Mouse (Mus musculus): ENCODE data around the gene Ccdc175. TPM values are rescaled to one million over a fixed set of nuclear protein-coding genes. Genes with fewer than 3 reads are reported as not detected.

Ccdc175 gene
- polyA plus RNA-seq, 1 experiment from 2014 or later = not detected

- Histone ChIP-seq H3K4me2 (replicated peaks; ENCODE audit: low read depth, low read length) (no peak overlapping the region), H3K9me3 (ENCODE audit: low read length) (no peaks in the 10 kb centered on the region), H3K4me3 (ENCODE audit: low read depth, low read length) (no peak overlapping the region), H3K36me3 (ENCODE audit: insufficient read depth, low read length) (no peaks in the 10 kb centered on the region), H3K27ac (ENCODE audit: low read length) (no peak overlapping the region), H3K4me1 (ENCODE audit: insufficient read depth, low read depth, low read length) (no peaks in the 10 kb centered on the region), H3K9ac (replicated peaks; ENCODE audit: low read depth) (no peak overlapping the region), H3K27me3 (replicated peaks; ENCODE audit: insufficient read depth, low read length) (no peaks in the 10 kb centered on the region)
- no peak for TF ChIP-seq EP300 (IDR thresholded peaks at IDR 0.05)
- no peak for TF ChIP-seq CTCF (IDR thresholded peaks at IDR 0.05)
- 70% methylated on average over 4 of the region's 4 CpGs for WGBS
- no peak for DNase-seq (ENCODE audit: low spot score)
- no peak for ATAC-seq
These were observed 5.3 kb downstream of the Ccdc175 start for GRCm38 (mm10) chr12:72179561-72179960.

- H3K36me3 ChIP-seq (ENCODE audit: insufficient read depth, low read length) = no peaks in the 10 kb centered on the region
- no peak for TF ChIP-seq CTCF (IDR thresholded peaks at IDR 0.05)
- no peak overlapping the region for H3K4me2 ChIP-seq (replicated peaks; ENCODE audit: low read depth, low read length)
- ATAC-seq (no peak), DNase-seq (ENCODE audit: low spot score) (no peak)
- no peaks in the 10 kb centered on the region for H3K27me3 ChIP-seq (replicated peaks; ENCODE audit: insufficient read depth, low read length)
- H3K27ac ChIP-seq (ENCODE audit: low read length) = no peak overlapping the region
- no peak overlapping the region for H3K9ac ChIP-seq (replicated peaks; ENCODE audit: low read depth)
- no peak overlapping the region for H3K4me3 ChIP-seq (ENCODE audit: low read depth, low read length)
- H3K9me3 ChIP-seq (ENCODE audit: low read length) = no peaks in the 10 kb centered on the region
- 78% methylated on average over 3 of the region's 3 CpGs for WGBS
- no peaks in the 10 kb centered on the region for H3K4me1 ChIP-seq (ENCODE audit: insufficient read depth, low read depth, low read length)
These were observed 6.5 kb downstream of the Ccdc175 start for GRCm38 (mm10) chr12:72178322-72178721.

- no peak overlapping the region for H3K9ac ChIP-seq (replicated peaks; ENCODE audit: low read depth)
- no peaks in the 10 kb centered on the region for H3K36me3 ChIP-seq (ENCODE audit: insufficient read depth, low read length)
- WGBS = 72% methylated on average over 4 of the region's 4 CpGs
- DNase-seq (ENCODE audit: low spot score) (no peak), ATAC-seq (no peak)
- H3K4me2 ChIP-seq (replicated peaks; ENCODE audit: low read depth, low read length) = no peak overlapping the region
- H3K27me3 ChIP-seq (replicated peaks; ENCODE audit: insufficient read depth, low read length) = no peaks in the 10 kb centered on the region
- TF ChIP-seq EP300 (IDR thresholded peaks at IDR 0.05) (no peak), CTCF (IDR thresholded peaks at IDR 0.05) (no peak)
- H3K27ac ChIP-seq (ENCODE audit: low read length) = no peak overlapping the region
- H3K4me1 ChIP-seq (ENCODE audit: insufficient read depth, low read depth, low read length) = no peaks in the 10 kb centered on the region
- H3K9me3 ChIP-seq (ENCODE audit: low read length) = no peaks in the 10 kb centered on the region
- H3K4me3 ChIP-seq (ENCODE audit: low read depth, low read length) = no peak overlapping the region
These were observed 26.4 kb downstream of the Ccdc175 start for GRCm38 (mm10) chr12:72158421-72158820.

GRCm38 (mm10) chr12:72150786-72151185, 34.0 kb downstream of the Ccdc175 start:
- Histone ChIP-seq H3K27ac (ENCODE audit: low read length) (no peak overlapping the region), H3K4me3 (ENCODE audit: low read depth, low read length) (no peak overlapping the region), H3K4me1 (ENCODE audit: insufficient read depth, low read depth, low read length) (no peaks in the 10 kb centered on the region), H3K9ac (replicated peaks; ENCODE audit: low read depth) (no peak overlapping the region), H3K9me3 (ENCODE audit: low read length) (no peaks in the 10 kb centered on the region), H3K27me3 (replicated peaks; ENCODE audit: insufficient read depth, low read length) (no peaks in the 10 kb centered on the region), H3K4me2 (replicated peaks; ENCODE audit: low read depth, low read length) (no peak overlapping the region), H3K36me3 (ENCODE audit: insufficient read depth, low read length) (no peaks in the 10 kb centered on the region)
- TF ChIP-seq CTCF (IDR thresholded peaks at IDR 0.05) (no peak), EP300 (IDR thresholded peaks at IDR 0.05) (no peak)
- 78% methylated on average over 4 of the region's 4 CpGs for WGBS
- DNase-seq (ENCODE audit: low spot score) (no peak), ATAC-seq (no peak)

GRCm38 (mm10) chr12:72129203-72129602, 55.6 kb downstream of the Ccdc175 start:
- Histone ChIP-seq H3K4me3 (ENCODE audit: low read depth, low read length) (no peak overlapping the region), H3K27ac (ENCODE audit: low read length) (no peak overlapping the region)
- 88% methylated on average over 10 of the region's 10 CpGs for WGBS

GRCm38 (mm10) chr12:72115686-72116345, 69.0 kb downstream of the Ccdc175 start:
- Histone ChIP-seq H3K27me3 (replicated peaks; ENCODE audit: insufficient read depth, low read length) (no peaks in the 10 kb centered on the region), H3K27ac (ENCODE audit: low read length) (no peak overlapping the region), H3K4me2 (replicated peaks; ENCODE audit: low read depth, low read length) (no peak overlapping the region), H3K4me3 (ENCODE audit: low read depth, low read length) (no peak overlapping the region), H3K9ac (replicated peaks; ENCODE audit: low read depth) (no peak overlapping the region), H3K36me3 (ENCODE audit: insufficient read depth, low read length) (no peaks in the 10 kb centered on the region), H3K9me3 (ENCODE audit: low read length) (no peaks in the 10 kb centered on the region), H3K4me1 (ENCODE audit: insufficient read depth, low read depth, low read length) (no peaks in the 10 kb centered on the region)
- WGBS = 69% methylated on average over 20 of the region's 23 CpGs
- DNase-seq (ENCODE audit: low spot score) (no peak), ATAC-seq (no peak)
- TF ChIP-seq EP300 (IDR thresholded peaks at IDR 0.05) (no peak), CTCF (IDR thresholded peaks at IDR 0.05) (no peak)

More at GRCm38 (mm10) chr12:72129203-72129602, 55.6 kb downstream of the Ccdc175 start:
- Histone ChIP-seq H3K27me3 (replicated peaks; ENCODE audit: insufficient read depth, low read length) (no peaks in the 10 kb centered on the region), H3K36me3 (ENCODE audit: insufficient read depth, low read length) (no peaks in the 10 kb centered on the region), H3K4me2 (replicated peaks; ENCODE audit: low read depth, low read length) (no peak overlapping the region), H3K9ac (replicated peaks; ENCODE audit: low read depth) (no peak overlapping the region), H3K9me3 (ENCODE audit: low read length) (no peaks in the 10 kb centered on the region), H3K4me1 (ENCODE audit: insufficient read depth, low read depth, low read length) (no peaks in the 10 kb centered on the region)
- TF ChIP-seq EP300 (IDR thresholded peaks at IDR 0.05) (no peak), CTCF (IDR thresholded peaks at IDR 0.05) (no peak)
- DNase-seq (ENCODE audit: low spot score) (no peak), ATAC-seq (no peak)

GRCm38 (mm10) chr12:72115126-72115525, 69.7 kb downstream of the Ccdc175 start:
- H3K27ac ChIP-seq (ENCODE audit: low read length) = no peak overlapping the region
- no peaks in the 10 kb centered on the region for H3K36me3 ChIP-seq (ENCODE audit: insufficient read depth, low read length)
- ATAC-seq (no peak), DNase-seq (ENCODE audit: low spot score) (no peak)
- no peak overlapping the region for H3K9ac ChIP-seq (replicated peaks; ENCODE audit: low read depth)
- H3K4me2 ChIP-seq (replicated peaks; ENCODE audit: low read depth, low read length) = no peak overlapping the region
- H3K4me1 ChIP-seq (ENCODE audit: insufficient read depth, low read depth, low read length) = no peaks in the 10 kb centered on the region
- no peak overlapping the region for H3K4me3 ChIP-seq (ENCODE audit: low read depth, low read length)
- TF ChIP-seq CTCF (IDR thresholded peaks at IDR 0.05) = no peak
- no peak for TF ChIP-seq EP300 (IDR thresholded peaks at IDR 0.05)
- H3K27me3 ChIP-seq (replicated peaks; ENCODE audit: insufficient read depth, low read length) = no peaks in the 10 kb centered on the region
- no peaks in the 10 kb centered on the region for H3K9me3 ChIP-seq (ENCODE audit: low read length)
- 67% methylated on average over 6 of the region's 6 CpGs for WGBS

Data from lung, postnatal 0 days (tissue).